Mouse (Mus musculus): ENCODE measurements around the gene Cdc42bpb. TPM values are rescaled to one million over a fixed set of nuclear protein-coding genes. Genes with fewer than 3 reads are reported as not detected.

The Cdc42bpb gene
- polyA plus RNA-seq, 1 experiment from 2014 or later, result 35.0 TPM

DNA sequence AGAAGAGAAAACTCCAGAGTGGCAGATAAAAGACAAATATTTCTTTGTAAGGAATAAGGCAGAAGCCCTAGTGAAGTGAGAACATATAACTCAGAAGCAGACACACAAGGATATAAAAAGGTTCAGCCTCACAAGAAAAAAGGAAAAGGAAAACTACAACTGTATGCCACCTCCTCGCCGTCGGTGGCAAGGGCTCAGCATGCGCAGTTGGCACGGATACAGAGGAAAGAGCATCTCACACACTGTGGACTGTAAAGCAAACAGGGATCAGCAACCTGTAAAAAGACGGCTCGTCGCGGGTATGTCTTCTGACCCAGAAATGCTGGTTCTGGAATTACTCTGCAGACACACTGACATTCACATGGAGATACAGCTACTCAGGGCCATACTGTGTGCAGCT, 45.9 kb downstream of the Cdc42bpb start:
- Histone ChIP-seq H3K27ac (no peak overlapping the region), H3K9ac (no peak overlapping the region), H3K27me3 (no peaks in the 10 kb centered on the region), H3K4me1 (no peaks in the 10 kb centered on the region), H3K4me3 (no peak overlapping the region), H3K9me3 (no peaks in the 10 kb centered on the region), H3K4me2 (replicated peaks) (no peak overlapping the region), H3K36me3 (peaks cover 61% of the 10 kb centered on the region)
- WGBS, result 92% methylated on average over 9 of the region's 9 CpGs
- ATAC-seq (ENCODE audit: insufficient number of reproducible peaks, insufficient read depth, low FRiP score, low TSS enrichment), result no peak

DNA sequence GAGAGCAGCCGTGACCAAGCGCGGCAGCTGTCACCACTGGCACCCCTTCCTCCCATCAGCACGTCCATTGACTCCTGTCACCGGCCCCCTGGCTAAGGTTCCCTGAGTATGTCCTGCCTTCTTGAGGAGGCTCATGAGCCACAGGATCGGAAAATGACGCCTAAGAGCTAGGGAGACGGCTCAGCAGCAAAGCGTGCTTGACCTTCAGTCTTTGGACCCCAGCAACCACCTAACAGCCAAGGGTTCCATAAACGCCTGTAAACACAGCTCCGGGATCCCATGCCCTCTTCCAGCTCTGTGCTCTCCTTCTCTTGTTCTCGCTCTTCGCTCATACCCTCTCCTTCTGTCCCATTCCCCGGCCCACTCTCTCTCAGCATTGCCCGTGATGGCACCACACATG, 48.2 kb downstream of the Cdc42bpb start:
- Histone ChIP-seq H3K4me2 (replicated peaks) (no peak overlapping the region), H3K4me1 (no peaks in the 10 kb centered on the region)

DNA sequence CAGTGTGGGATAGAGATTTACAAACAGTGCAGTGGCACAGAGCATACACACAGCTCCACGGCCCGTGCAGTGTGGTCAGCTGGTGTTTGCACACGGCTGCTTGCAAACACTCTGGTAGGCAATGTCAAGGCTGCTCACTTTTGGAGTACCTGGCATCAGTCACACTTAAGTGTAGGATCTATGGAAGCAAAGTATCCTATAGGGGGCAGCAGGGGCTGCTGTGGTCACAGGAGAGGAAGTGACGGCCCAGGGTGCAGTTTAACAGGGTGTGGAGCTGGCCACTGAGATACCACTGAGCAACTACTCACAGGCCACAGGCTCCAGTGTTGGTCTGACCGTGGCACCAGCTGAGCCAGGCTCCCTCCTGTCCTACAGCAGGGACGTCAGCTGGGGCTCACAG, 49.2 kb downstream of the Cdc42bpb start:
- Histone ChIP-seq H3K4me1 (no peaks in the 10 kb centered on the region), H3K4me2 (replicated peaks) (no peak overlapping the region), H3K9me3 (no peaks in the 10 kb centered on the region), H3K36me3 (peaks cover 70% of the 10 kb centered on the region), H3K4me3 (no peak overlapping the region), H3K9ac (no peak overlapping the region), H3K27ac (no peak overlapping the region), H3K27me3 (no peaks in the 10 kb centered on the region)
- ATAC-seq (ENCODE audit: insufficient number of reproducible peaks, insufficient read depth, low FRiP score, low TSS enrichment), result no peak
- WGBS, result 88% methylated on average over 6 of the region's 6 CpGs

More for the DNA sequence above, 48.2 kb downstream of the Cdc42bpb start:
- H3K36me3 ChIP-seq, result peaks cover 60% of the 10 kb centered on the region
- no peak overlapping the region for H3K4me3 ChIP-seq
- no peaks in the 10 kb centered on the region for H3K27me3 ChIP-seq
- ATAC-seq (ENCODE audit: insufficient number of reproducible peaks, insufficient read depth, low FRiP score, low TSS enrichment), result no peak
- H3K9me3 ChIP-seq, result no peaks in the 10 kb centered on the region
- 96% methylated on average over 15 of the region's 15 CpGs for WGBS
- H3K9ac ChIP-seq, result no peak overlapping the region
- no peak overlapping the region for H3K27ac ChIP-seq

DNA sequence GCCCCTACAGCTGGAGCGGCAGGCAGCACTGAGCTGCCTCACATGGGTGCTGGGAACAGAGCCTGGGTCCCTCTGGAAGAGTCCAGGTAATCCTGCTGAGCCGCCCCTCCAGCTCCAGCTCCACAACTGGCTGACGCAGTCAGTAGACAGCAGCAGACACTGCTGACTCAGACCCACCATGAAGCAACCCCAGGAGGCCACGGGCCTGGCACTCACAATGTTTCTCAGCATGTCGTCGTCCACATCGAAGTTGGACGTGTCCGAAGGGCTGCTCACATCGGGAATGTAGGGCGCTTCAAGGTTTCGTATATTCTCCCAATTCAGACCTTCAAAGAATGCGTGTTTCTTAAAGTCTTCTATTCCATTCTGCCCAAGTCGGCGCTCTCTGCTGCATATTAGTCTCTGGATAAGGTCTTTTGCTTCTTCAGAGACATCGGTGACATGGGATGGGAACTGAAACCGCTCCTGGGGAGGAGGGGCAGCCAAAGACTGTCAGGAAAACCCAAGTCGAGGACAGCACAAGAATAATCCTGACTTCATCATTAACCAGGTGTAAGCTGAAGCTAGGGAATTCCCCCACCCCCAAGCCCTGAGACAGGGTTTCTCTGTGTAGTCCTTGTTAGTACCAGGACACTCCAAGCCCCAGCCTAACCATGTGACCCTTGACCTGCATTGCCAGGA, 51.6 kb downstream of the Cdc42bpb start:
- no peaks in the 10 kb centered on the region for H3K27me3 ChIP-seq
- no peak overlapping the region for H3K27ac ChIP-seq
- no peak overlapping the region for H3K4me3 ChIP-seq
- WGBS, result 93% methylated on average over 18 of the region's 18 CpGs
- peaks cover 87% of the 10 kb centered on the region for H3K36me3 ChIP-seq
- no peak overlapping the region for H3K9ac ChIP-seq
- no peaks in the 10 kb centered on the region for H3K9me3 ChIP-seq
- no peak overlapping the region for H3K4me2 ChIP-seq (replicated peaks)
- no peak for ATAC-seq (ENCODE audit: insufficient number of reproducible peaks, insufficient read depth, low FRiP score, low TSS enrichment)
- H3K4me1 ChIP-seq, result no peaks in the 10 kb centered on the region

DNA sequence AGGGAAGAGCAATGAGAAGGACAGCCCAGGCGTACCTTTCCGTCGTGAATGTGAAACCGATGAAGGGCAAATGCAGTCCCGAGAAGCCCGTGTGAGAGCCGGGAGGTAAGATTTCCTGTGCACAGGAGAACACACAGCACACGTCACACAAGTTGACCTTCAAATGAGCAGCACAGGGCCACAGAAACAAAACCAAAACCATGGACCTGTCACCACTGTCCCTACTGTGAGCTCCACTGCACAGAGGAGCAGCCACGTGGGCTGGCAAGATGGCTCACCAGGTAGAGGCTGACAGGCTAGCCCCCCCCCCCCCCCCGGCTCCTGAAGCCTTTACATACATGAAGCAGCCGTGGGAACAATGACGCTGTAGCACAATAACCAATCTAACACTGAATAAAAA, 52.6 kb downstream of the Cdc42bpb start:
- Histone ChIP-seq H3K27me3 (no peaks in the 10 kb centered on the region), H3K27ac (no peak overlapping the region), H3K9me3 (no peaks in the 10 kb centered on the region), H3K9ac (no peak overlapping the region), H3K4me2 (replicated peaks) (no peak overlapping the region), H3K4me1 (no peaks in the 10 kb centered on the region), H3K36me3 (peaks cover 96% of the 10 kb centered on the region), H3K4me3 (no peak overlapping the region)
- WGBS, result 94% methylated on average over 12 of the region's 12 CpGs
- no peak for ATAC-seq (ENCODE audit: insufficient number of reproducible peaks, insufficient read depth, low FRiP score, low TSS enrichment)

GRCm38 (mm10) chr12:111324536-111324935, 53.0 kb downstream of the Cdc42bpb start:
- ATAC-seq (ENCODE audit: insufficient number of reproducible peaks, insufficient read depth, low FRiP score, low TSS enrichment), result no peak
- Histone ChIP-seq H3K27ac (no peak overlapping the region), H3K9ac (no peak overlapping the region), H3K27me3 (no peaks in the 10 kb centered on the region), H3K4me3 (no peak overlapping the region), H3K4me1 (no peaks in the 10 kb centered on the region), H3K36me3 (peaks cover 96% of the 10 kb centered on the region), H3K9me3 (no peaks in the 10 kb centered on the region), H3K4me2 (replicated peaks) (no peak overlapping the region)
- WGBS, result 97% methylated on average over 21 of the region's 21 CpGs

GRCm38 (mm10) chr12:111323423-111323822, 54.1 kb downstream of the Cdc42bpb start:
- H3K9me3 ChIP-seq, result no peaks in the 10 kb centered on the region
- no peak overlapping the region for H3K4me3 ChIP-seq
- WGBS, result 91% methylated on average over 4 of the region's 4 CpGs
- no peak overlapping the region for H3K9ac ChIP-seq
- H3K4me2 ChIP-seq (replicated peaks), result no peak overlapping the region
- H3K4me1 ChIP-seq, result no peaks in the 10 kb centered on the region
- no peaks in the 10 kb centered on the region for H3K27me3 ChIP-seq
- peaks cover 96% of the 10 kb centered on the region for H3K36me3 ChIP-seq
- H3K27ac ChIP-seq, result no peak overlapping the region
- no peak for ATAC-seq (ENCODE audit: insufficient number of reproducible peaks, insufficient read depth, low FRiP score, low TSS enrichment)

- Histone ChIP-seq H3K9ac (no peak overlapping the region), H3K9me3 (no peaks in the 10 kb centered on the region), H3K4me2 (replicated peaks) (no peak overlapping the region), H3K27ac (no peak overlapping the region), H3K36me3 (peaks cover 96% of the 10 kb centered on the region), H3K4me1 (no peaks in the 10 kb centered on the region), H3K27me3 (no peaks in the 10 kb centered on the region), H3K4me3 (no peak overlapping the region)
- no peak for ATAC-seq (ENCODE audit: insufficient number of reproducible peaks, insufficient read depth, low FRiP score, low TSS enrichment)
- WGBS, result 89% methylated on average over 13 of the region's 13 CpGs
These were observed 55.7 kb downstream of the Cdc42bpb start for GRCm38 (mm10) chr12:111321832-111322231.

DNA sequence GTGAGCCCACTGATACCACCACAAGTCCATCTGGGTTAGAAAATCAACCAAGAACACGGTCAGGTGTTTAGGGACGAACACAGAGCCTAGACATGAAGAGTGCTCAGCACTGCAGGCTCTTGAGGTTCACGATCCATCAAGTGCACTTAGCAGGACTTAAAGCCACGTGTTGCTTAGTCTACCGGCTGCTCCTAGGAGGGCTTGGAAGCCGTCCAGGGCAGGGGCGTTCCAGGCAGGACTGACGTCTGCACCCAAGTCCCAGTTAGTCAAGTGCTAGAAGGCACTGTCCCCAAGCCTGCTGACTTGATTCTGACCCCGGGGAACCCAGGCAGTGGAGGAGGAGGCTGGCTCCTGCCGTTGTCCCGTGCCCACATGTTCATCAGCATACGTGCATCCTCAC, 57.0 kb downstream of the Cdc42bpb start:
- Histone ChIP-seq H3K9me3 (no peaks in the 10 kb centered on the region), H3K4me2 (replicated peaks) (no peak overlapping the region), H3K4me1 (no peaks in the 10 kb centered on the region), H3K9ac (no peak overlapping the region), H3K27ac (no peak overlapping the region), H3K4me3 (no peak overlapping the region), H3K36me3 (peaks cover 99% of the 10 kb centered on the region), H3K27me3 (no peaks in the 10 kb centered on the region)
- no peak for ATAC-seq (ENCODE audit: insufficient number of reproducible peaks, insufficient read depth, low FRiP score, low TSS enrichment)
- WGBS, result 90% methylated on average over 12 of the region's 12 CpGs

DNA sequence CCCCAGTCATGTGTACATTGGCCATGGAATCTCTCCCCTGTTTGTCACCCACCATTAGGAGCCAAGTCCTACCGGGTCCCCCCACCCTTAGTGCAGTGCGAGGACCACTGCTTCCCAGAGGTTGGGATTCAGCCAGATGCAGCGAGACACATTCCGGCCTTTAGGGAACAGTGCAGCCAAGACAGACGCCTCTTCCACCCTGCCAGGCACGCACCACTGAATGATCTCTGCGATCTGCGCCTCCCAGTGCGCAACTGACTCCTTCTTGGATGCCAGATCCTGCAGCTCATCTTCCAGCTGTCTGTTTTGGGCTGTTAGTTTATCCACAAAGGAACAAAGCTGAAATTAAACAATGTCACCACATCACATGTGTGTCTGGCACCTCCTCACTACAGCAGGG, 59.8 kb downstream of the Cdc42bpb start:
- WGBS, result 89% methylated on average over 9 of the region's 9 CpGs
- H3K4me1 ChIP-seq, result no peaks in the 10 kb centered on the region

DNA sequence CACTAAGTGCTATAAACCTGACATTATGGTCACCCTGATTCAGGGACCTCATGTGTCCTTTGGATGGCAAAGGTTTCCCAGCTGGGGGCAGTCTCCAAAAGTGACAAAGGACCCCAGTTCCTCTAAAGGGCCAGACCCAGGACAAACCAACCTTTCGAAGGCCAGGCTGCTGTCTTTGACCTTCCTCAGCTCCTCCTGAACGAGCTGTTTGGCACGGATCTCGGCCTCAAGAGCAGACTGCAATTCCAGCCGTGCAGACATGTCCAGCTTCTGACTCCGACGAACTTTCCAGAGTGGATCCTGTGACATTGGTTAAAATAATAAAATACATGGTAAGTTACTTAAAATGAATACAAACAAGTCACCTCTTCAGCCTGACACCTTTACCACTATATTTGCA, 63.2 kb downstream of the Cdc42bpb start:
- ATAC-seq (ENCODE audit: insufficient number of reproducible peaks, insufficient read depth, low FRiP score, low TSS enrichment), result no peak
- Histone ChIP-seq H3K9me3 (no peaks in the 10 kb centered on the region), H3K36me3 (peaks cover 97% of the 10 kb centered on the region), H3K27ac (no peak overlapping the region), H3K9ac (no peak overlapping the region), H3K27me3 (no peaks in the 10 kb centered on the region), H3K4me1 (no peaks in the 10 kb centered on the region), H3K4me3 (no peak overlapping the region), H3K4me2 (replicated peaks) (no peak overlapping the region)
- 93% methylated on average over 7 of the region's 7 CpGs for WGBS

More for the DNA sequence above, 59.8 kb downstream of the Cdc42bpb start:
- Histone ChIP-seq H3K9me3 (no peaks in the 10 kb centered on the region), H3K27me3 (no peaks in the 10 kb centered on the region), H3K36me3 (peaks cover 97% of the 10 kb centered on the region), H3K4me2 (replicated peaks) (no peak overlapping the region), H3K9ac (no peak overlapping the region), H3K27ac (no peak overlapping the region), H3K4me3 (no peak overlapping the region)
- no peak for ATAC-seq (ENCODE audit: insufficient number of reproducible peaks, insufficient read depth, low FRiP score, low TSS enrichment)

GRCm38 (mm10) chr12:111311775-111312174, 65.7 kb downstream of the Cdc42bpb start:
- WGBS, result 90% methylated on average over 10 of the region's 10 CpGs
- no peaks in the 10 kb centered on the region for H3K4me1 ChIP-seq
- peaks cover 94% of the 10 kb centered on the region for H3K36me3 ChIP-seq
- no peaks in the 10 kb centered on the region for H3K27me3 ChIP-seq
- no peak overlapping the region for H3K9ac ChIP-seq
- no peak overlapping the region for H3K4me2 ChIP-seq (replicated peaks)
- no peak overlapping the region for H3K27ac ChIP-seq
- H3K4me3 ChIP-seq, result no peak overlapping the region
- H3K9me3 ChIP-seq, result no peaks in the 10 kb centered on the region
- no peak for ATAC-seq (ENCODE audit: insufficient number of reproducible peaks, insufficient read depth, low FRiP score, low TSS enrichment)

Measured in embryonic facial prominence, embryonic 12.5 days (tissue).